Mouse (Mus musculus): ENCODE measurements around the gene Vps33b. TPM values are rescaled to one million over a fixed set of nuclear protein-coding genes. Genes with fewer than 3 reads are reported as not detected.

The Vps33b gene
- polyA plus RNA-seq (2015; fragmentation: Nextera tagmentation; extraction: Ambion mirVana) = 27.8 and 28.9 TPM in 2 replicates

- H3K27ac ChIP-seq (replicated peaks) = peak within 1 kb of the TSS; percentile 79
- 4% methylated on average over 21 of the region's 21 CpGs for WGBS
- ATAC-seq (ENCODE audit: low FRiP score) = peak; percentile 90
- H3K36me3 ChIP-seq = peaks cover 51% of the 10 kb centered on the region
- H3K4me2 ChIP-seq = peak within 1 kb of the TSS; percentile 79
- no peaks in the 10 kb centered on the region for H3K9me3 ChIP-seq (replicated peaks)
- no peaks in the 10 kb centered on the region for H3K27me3 ChIP-seq (replicated peaks)
- peak within 1 kb of the TSS; percentile 85 for H3K4me3 ChIP-seq (replicated peaks)
- H3K9ac ChIP-seq (replicated peaks) = peak within 1 kb of the TSS; percentile 80
- peaks cover 29% of the 10 kb centered on the region for H3K4me1 ChIP-seq
Observed at GRCm38 (mm10) chr7:80268897-80269750, at the start of gene Vps33b. Gene Vps33b, plus strand, starts transcription at chr7:80269649.

DNA sequence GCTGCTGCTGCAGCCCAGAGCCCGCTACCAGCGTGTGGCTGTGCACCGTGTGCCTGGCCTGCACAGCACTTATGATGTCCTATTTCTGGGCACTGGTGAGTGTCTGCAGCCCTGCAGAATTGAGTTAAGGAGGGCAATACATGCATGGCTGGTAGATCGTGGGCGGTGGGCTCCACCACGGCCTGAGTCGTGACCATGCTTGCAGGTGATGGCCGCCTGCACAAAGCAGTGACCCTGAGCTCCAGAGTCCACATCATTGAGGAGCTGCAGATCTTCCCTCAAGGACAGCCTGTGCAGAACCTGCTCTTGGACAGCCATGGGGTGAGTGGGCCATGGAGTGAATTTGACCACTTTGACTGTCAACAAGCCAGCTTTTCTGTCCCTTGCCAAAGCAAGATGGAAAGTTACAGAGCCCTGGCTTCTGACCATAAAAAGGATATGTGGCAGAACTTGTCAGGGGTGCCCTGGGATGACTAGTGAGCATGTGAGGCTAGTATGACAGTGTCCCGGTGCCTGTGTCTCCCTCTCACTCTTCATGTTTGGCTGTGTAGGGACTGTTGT lies 49.1 kb upstream of the Vps33b start:
- 96% methylated on average over 9 of the region's 9 CpGs for WGBS
- Histone ChIP-seq H3K4me3 (replicated peaks) (no peak overlapping the region), H3K9ac (replicated peaks) (no peak overlapping the region), H3K27me3 (replicated peaks) (no peaks in the 10 kb centered on the region), H3K9me3 (replicated peaks) (no peaks in the 10 kb centered on the region), H3K4me1 (0 out of 2 replicates have a peak, but pooled peaks cover 4% of the 10 kb centered on the region), H3K27ac (replicated peaks) (no peak overlapping the region), H3K4me2 (no peak overlapping the region), H3K36me3 (peaks cover 81% of the 10 kb centered on the region)
- no peak for ATAC-seq (ENCODE audit: low FRiP score)

DNA sequence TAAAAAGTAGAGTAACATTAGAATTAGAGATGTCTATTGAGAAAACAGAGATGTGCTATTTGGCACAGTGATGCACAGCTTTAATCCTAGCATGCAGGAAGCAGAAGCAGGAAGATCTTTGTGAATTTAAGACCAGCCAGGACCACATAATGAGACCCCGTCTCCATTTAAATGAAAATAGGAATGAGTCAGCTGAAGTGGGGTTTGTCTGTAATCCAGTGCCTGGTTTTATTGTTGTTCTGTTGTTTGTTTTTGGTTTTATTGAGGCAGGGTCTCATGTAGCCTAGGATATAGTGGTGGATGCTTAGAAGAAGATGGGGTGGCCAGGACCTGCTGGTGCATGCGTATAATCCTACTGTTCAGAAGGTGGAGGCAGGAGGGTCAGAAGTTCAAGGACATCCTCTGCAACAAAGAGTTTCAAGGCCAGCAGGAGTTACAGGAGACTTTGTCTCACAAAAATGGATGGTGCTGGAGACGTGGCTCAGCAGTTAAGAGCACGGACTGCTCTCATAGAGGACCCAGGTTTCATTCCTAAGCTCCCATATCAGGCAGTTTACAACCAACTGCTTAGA lies 48.2 kb upstream of the Vps33b start:
- Histone ChIP-seq H3K9me3 (replicated peaks) (no peaks in the 10 kb centered on the region), H3K4me1 (no peaks in the 10 kb centered on the region), H3K9ac (replicated peaks) (no peak overlapping the region), H3K27me3 (replicated peaks) (no peaks in the 10 kb centered on the region), H3K36me3 (peaks cover 84% of the 10 kb centered on the region), H3K4me3 (replicated peaks) (no peak overlapping the region), H3K27ac (replicated peaks) (no peak overlapping the region), H3K4me2 (no peak overlapping the region)
- WGBS = 80% methylated on average over 4 of the region's 4 CpGs
- ATAC-seq (ENCODE audit: low FRiP score) = no peak

DNA sequence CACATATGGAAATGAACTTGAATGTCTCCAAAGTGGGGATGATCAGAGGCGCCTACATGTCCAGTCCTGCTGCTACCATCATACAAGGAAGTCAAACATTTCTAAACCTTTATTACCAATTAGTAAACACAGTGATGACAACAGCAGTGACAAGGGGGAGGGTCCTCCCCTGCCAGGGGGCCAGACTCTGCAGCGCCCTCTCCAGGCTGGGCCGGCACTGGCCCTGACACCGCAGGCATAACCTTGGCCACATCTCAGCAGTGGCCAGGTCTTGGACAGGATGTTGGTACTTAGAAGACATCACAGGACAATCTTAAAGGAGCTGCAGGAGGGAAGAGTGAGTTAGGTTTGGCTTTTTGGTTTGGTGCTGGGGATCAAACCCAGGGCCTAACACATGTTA lies 42.4 kb upstream of the Vps33b start:
- Histone ChIP-seq H3K9me3 (replicated peaks) (no peaks in the 10 kb centered on the region), H3K27me3 (replicated peaks) (peaks cover 6% of the 10 kb centered on the region; the same call in 1 of the 2 replicates), H3K4me3 (replicated peaks) (no peak overlapping the region), H3K36me3 (peaks cover 42% of the 10 kb centered on the region), H3K9ac (replicated peaks) (no peak overlapping the region), H3K4me1 (peaks cover 7% of the 10 kb centered on the region), H3K27ac (replicated peaks) (no peak overlapping the region), H3K4me2 (no peak overlapping the region)
- WGBS = 95% methylated on average over 4 of the region's 4 CpGs
- ATAC-seq (ENCODE audit: low FRiP score) = no peak

GRCm38 (mm10) chr7:80230196-80230595 lies 39.3 kb upstream of the Vps33b start:
- WGBS = 13% methylated on average over 6 of the region's 6 CpGs
- peaks cover 20% of the 10 kb centered on the region for H3K36me3 ChIP-seq
- H3K4me3 ChIP-seq (replicated peaks) = no peak overlapping the region
- no peak for ATAC-seq (ENCODE audit: low FRiP score)
- no peak overlapping the region for H3K4me2 ChIP-seq
- H3K27me3 ChIP-seq (replicated peaks) = peaks cover 6% of the 10 kb centered on the region; the same call in 1 of the 2 replicates
- H3K27ac ChIP-seq (replicated peaks) = no peak overlapping the region
- H3K4me1 ChIP-seq = peaks cover 29% of the 10 kb centered on the region
- no peak overlapping the region for H3K9ac ChIP-seq (replicated peaks)
- H3K9me3 ChIP-seq (replicated peaks) = no peaks in the 10 kb centered on the region

GRCm38 (mm10) chr7:80231971-80232488 lies 37.4 kb upstream of the Vps33b start:
- H3K4me2 ChIP-seq = peak overlapping the region; percentile 91
- 0 out of 2 replicates have a peak overlapping the region, but pooled peaks have one; percentile 33 for H3K27ac ChIP-seq (replicated peaks)
- H3K4me3 ChIP-seq (replicated peaks) = peak overlapping the region; percentile 79
- H3K36me3 ChIP-seq = peaks cover 9% of the 10 kb centered on the region
- no peak; the same call in 1 of the 2 replicates for ATAC-seq (ENCODE audit: low FRiP score)
- H3K4me1 ChIP-seq = peaks cover 35% of the 10 kb centered on the region
- peak overlapping the region; percentile 78 for H3K9ac ChIP-seq (replicated peaks)
- no peaks in the 10 kb centered on the region for H3K9me3 ChIP-seq (replicated peaks)
- peaks cover 6% of the 10 kb centered on the region; the same call in 1 of the 2 replicates for H3K27me3 ChIP-seq (replicated peaks)
- 2% methylated on average over 29 of the region's 29 CpGs for WGBS

- ATAC-seq (ENCODE audit: low FRiP score) = peak; percentile 96
- WGBS = under 1% methylated on average over 48 of the region's 56 CpGs
Observed at GRCm38 (mm10) chr7:80232489-80233029, 36.9 kb upstream of the Vps33b start, which contains the start of the genes Cib1 and Gdpgp1. Gene Cib1, minus strand, starts transcription at chr7:80232813. Gene Gdpgp1, plus strand, starts transcription at chr7:80232865.

DNA sequence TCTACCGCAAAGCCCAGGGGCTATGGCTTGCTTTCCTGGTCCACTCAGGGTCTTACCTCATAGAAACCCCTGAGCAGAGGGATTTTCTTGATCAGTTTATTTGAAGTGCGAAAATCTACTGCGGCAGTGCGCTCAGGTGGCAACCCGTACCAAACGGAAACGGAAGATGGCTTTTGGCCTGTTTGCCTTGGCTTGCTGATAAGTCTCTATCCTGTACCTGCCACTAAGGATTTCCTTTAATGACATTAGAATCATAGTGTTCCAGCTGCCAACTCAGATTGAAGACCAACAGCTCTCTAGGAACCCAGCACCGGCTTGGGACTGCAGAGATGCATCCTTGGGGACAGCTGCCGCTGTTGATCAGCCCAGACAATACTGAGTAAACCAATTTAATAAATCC lies 35.6 kb upstream of the Vps33b start:
- H3K4me2 ChIP-seq = peak overlapping the region; percentile 91
- H3K27me3 ChIP-seq (replicated peaks) = peaks cover 6% of the 10 kb centered on the region; the same call in 1 of the 2 replicates
- WGBS = 63% methylated on average over 9 of the region's 9 CpGs
- ATAC-seq (ENCODE audit: low FRiP score) = no peak
- peaks cover 35% of the 10 kb centered on the region for H3K4me1 ChIP-seq
- H3K27ac ChIP-seq (replicated peaks) = no peak overlapping the region
- H3K36me3 ChIP-seq = peaks cover 8% of the 10 kb centered on the region
- H3K4me3 ChIP-seq (replicated peaks) = peak overlapping the region; percentile 79
- 0 out of 2 replicates have a peak overlapping the region, but pooled peaks have one; percentile 38 for H3K9ac ChIP-seq (replicated peaks)
- no peaks in the 10 kb centered on the region for H3K9me3 ChIP-seq (replicated peaks)

More at GRCm38 (mm10) chr7:80232489-80233029, 36.9 kb upstream of the Vps33b start, which contains the start of the genes Cib1 and Gdpgp1:
- peaks cover 6% of the 10 kb centered on the region; the same call in 1 of the 2 replicates for H3K27me3 ChIP-seq (replicated peaks)
- H3K36me3 ChIP-seq = peaks cover 4% of the 10 kb centered on the region; the same call in 1 of the 2 replicates
- H3K9me3 ChIP-seq (replicated peaks) = no peaks in the 10 kb centered on the region
- peak within 1 kb of the TSS; percentile 79 for H3K4me3 ChIP-seq (replicated peaks)
- H3K4me1 ChIP-seq = peaks cover 35% of the 10 kb centered on the region
- H3K27ac ChIP-seq (replicated peaks) = peak within 1 kb of the TSS; percentile 80
- H3K4me2 ChIP-seq = peak within 1 kb of the TSS; percentile 91
- peak within 1 kb of the TSS; percentile 78 for H3K9ac ChIP-seq (replicated peaks)

GRCm38 (mm10) chr7:80238542-80238941 lies 30.9 kb upstream of the Vps33b start:
- Histone ChIP-seq H3K9ac (replicated peaks) (no peak overlapping the region), H3K36me3 (peaks cover 35% of the 10 kb centered on the region), H3K27ac (replicated peaks) (no peak overlapping the region), H3K4me2 (no peak overlapping the region), H3K4me1 (peaks cover 18% of the 10 kb centered on the region), H3K27me3 (replicated peaks) (no peaks in the 10 kb centered on the region), H3K4me3 (replicated peaks) (no peak overlapping the region), H3K9me3 (replicated peaks) (no peaks in the 10 kb centered on the region)
- 89% methylated on average over 10 of the region's 10 CpGs for WGBS
- ATAC-seq (ENCODE audit: low FRiP score) = no peak

GRCm38 (mm10) chr7:80241661-80242060 lies 27.8 kb upstream of the Vps33b start:
- Histone ChIP-seq H3K4me2 (no peak overlapping the region), H3K27me3 (replicated peaks) (no peaks in the 10 kb centered on the region), H3K9ac (replicated peaks) (no peak overlapping the region), H3K4me1 (0 out of 2 replicates have a peak, but pooled peaks cover 2% of the 10 kb centered on the region), H3K9me3 (replicated peaks) (no peaks in the 10 kb centered on the region), H3K36me3 (peaks cover 35% of the 10 kb centered on the region), H3K27ac (replicated peaks) (no peak overlapping the region), H3K4me3 (replicated peaks) (no peak overlapping the region)
- no peak for ATAC-seq (ENCODE audit: low FRiP score)
- WGBS = 85% methylated on average over 4 of the region's 4 CpGs

DNA sequence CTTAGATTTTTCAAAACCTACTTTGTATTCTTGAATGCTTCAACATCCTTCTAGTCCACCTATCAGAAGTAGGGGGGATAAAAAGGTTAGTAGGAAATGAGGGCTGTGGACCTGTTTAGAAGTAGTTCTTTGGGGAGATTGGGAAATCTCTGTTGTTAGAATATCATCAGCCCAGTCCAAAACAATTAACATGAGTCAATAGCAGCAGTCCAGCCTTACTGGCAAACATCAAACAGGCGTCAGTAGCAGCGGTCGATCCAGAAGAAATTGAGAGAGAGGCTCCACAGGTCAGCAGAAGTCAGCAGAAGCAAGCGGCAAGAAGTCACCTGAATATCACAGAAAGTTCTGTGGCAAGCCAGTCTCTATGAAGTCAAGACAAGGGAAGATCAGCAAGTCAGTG lies 24.6 kb upstream of the Vps33b start:
- ATAC-seq (ENCODE audit: low FRiP score) = no peak
- Histone ChIP-seq H3K4me2 (no peak overlapping the region), H3K27me3 (replicated peaks) (no peaks in the 10 kb centered on the region), H3K9ac (replicated peaks) (no peak overlapping the region), H3K27ac (replicated peaks) (no peak overlapping the region), H3K9me3 (replicated peaks) (no peaks in the 10 kb centered on the region), H3K36me3 (0 out of 2 replicates have a peak, but pooled peaks cover 17% of the 10 kb centered on the region), H3K4me3 (replicated peaks) (no peak overlapping the region), H3K4me1 (0 out of 2 replicates have a peak, but pooled peaks cover 5% of the 10 kb centered on the region)
- 90% methylated on average over 4 of the region's 4 CpGs for WGBS
